Mouse (Mus musculus): ENCODE measurements around the gene Pbx1. TPM values are rescaled to one million over a fixed set of nuclear protein-coding genes. Genes with fewer than 3 reads are reported as not detected.
A peak's percentile ranks its signal among the peaks of the same experiment; 100 is the strongest.

Pbx1 gene
- polyA plus RNA-seq, 1 experiment from 2014 or later, result 114 TPM

DNA sequence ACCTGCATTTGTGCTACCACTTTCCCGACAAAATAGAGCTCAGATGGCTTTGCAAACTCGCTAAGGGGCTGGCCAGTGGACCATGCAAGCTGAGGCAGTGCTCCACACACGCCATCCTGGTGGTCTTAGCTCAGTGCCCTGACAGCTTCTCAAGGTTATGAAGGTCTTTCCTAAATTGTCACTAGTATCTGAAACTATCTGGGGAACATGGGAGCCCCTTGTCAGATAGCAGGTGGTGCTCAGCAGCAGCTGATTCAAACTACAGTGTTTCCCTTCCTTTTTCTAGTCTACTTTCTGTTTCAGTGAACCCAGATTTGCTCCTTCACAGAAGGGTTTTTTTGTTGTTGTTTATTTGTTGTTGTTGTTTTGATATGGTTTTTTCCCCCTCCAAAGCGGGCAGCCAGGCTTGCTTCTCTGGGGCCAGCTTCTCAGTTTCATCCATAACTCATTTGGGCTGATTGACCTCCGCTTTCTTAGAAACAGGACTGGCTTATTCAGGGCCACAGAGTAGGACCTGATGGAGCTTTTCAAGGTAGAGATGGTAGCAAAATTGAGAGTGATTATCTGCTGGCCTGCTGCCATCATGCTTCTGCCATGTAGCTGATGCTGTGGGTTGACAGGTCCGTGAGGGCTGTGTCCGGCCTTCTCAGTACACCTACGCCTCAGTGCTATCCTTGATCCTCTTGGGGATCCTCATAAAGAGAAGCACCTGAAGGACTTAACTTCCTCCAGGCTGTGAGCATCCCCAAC lies 141.7 kb downstream of the Pbx1 start:
- Histone ChIP-seq H3K27ac (replicated peaks; ENCODE audit: low read depth, low read length) (peak overlapping the region; percentile 81), H3K4me2 (ENCODE audit: low read length) (no peak overlapping the region), H3K9ac (replicated peaks; ENCODE audit: low read length) (no peak overlapping the region), H3K27me3 (ENCODE audit: control insufficient read depth, insufficient read depth, low read length) (no peaks in the 10 kb centered on the region), H3K4me1 (ENCODE audit: control insufficient read depth, insufficient read depth, low read length) (peaks cover 69% of the 10 kb centered on the region), H3K4me3 (replicated peaks; ENCODE audit: low read depth, low read length) (no peak overlapping the region), H3K36me3 (ENCODE audit: control insufficient read depth, insufficient read depth, low read length) (no peaks in the 10 kb centered on the region), H3K9me3 (ENCODE audit: control insufficient read depth, low read length) (no peaks in the 10 kb centered on the region)
- DNase-seq (no peak), ATAC-seq (ENCODE audit: low FRiP score, low TSS enrichment) (no peak)
- 64% methylated on average over 8 of the region's 8 CpGs for WGBS

DNA sequence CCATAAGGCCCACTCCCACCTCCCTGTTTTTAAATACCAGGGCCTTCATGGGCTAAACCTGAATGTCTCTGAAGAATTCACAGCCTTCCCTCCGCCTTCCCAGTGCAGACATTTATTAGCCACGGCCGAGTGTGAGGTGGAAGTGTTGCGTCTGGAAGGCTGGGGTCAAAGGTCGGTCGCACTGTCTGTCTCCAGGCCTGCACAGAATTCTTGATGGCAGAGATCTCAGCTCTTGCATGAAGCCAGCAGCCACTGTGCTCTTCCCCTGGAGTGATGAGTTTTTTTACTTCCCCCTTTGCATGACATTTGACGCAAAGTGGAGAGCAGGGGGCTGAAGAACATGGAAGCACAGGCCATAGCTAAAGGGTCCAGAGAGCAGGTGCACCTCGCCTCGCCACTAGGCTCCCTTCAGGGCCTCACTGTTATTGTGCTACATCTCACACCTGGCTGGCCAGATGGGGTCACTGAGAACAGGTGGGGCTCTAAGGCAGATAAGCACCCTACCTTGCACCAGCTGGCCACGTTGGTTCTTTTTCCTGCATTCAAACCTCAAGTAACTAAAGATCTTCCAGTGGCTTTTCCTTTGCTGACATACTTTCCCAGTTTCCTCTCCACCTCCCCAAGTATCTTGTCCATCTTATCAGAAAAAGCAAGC lies 143.1 kb downstream of the Pbx1 start:
- no peaks in the 10 kb centered on the region for H3K9me3 ChIP-seq (ENCODE audit: control insufficient read depth, low read length)
- peak overlapping the region; percentile 95 for H3K27ac ChIP-seq (replicated peaks; ENCODE audit: low read depth, low read length)
- H3K36me3 ChIP-seq (ENCODE audit: control insufficient read depth, insufficient read depth, low read length), result no peaks in the 10 kb centered on the region
- peak overlapping the region; percentile 45 for H3K9ac ChIP-seq (replicated peaks; ENCODE audit: low read length)
- H3K4me2 ChIP-seq (ENCODE audit: low read length), result no peak overlapping the region
- H3K4me1 ChIP-seq (ENCODE audit: control insufficient read depth, insufficient read depth, low read length), result peaks cover 82% of the 10 kb centered on the region
- H3K27me3 ChIP-seq (ENCODE audit: control insufficient read depth, insufficient read depth, low read length), result no peaks in the 10 kb centered on the region
- H3K4me3 ChIP-seq (replicated peaks; ENCODE audit: low read depth, low read length), result no peak overlapping the region
- no peak for ATAC-seq (ENCODE audit: low FRiP score, low TSS enrichment)
- 43% methylated on average over 10 of the region's 10 CpGs for WGBS
- DNase-seq, result peak; percentile 42

DNA sequence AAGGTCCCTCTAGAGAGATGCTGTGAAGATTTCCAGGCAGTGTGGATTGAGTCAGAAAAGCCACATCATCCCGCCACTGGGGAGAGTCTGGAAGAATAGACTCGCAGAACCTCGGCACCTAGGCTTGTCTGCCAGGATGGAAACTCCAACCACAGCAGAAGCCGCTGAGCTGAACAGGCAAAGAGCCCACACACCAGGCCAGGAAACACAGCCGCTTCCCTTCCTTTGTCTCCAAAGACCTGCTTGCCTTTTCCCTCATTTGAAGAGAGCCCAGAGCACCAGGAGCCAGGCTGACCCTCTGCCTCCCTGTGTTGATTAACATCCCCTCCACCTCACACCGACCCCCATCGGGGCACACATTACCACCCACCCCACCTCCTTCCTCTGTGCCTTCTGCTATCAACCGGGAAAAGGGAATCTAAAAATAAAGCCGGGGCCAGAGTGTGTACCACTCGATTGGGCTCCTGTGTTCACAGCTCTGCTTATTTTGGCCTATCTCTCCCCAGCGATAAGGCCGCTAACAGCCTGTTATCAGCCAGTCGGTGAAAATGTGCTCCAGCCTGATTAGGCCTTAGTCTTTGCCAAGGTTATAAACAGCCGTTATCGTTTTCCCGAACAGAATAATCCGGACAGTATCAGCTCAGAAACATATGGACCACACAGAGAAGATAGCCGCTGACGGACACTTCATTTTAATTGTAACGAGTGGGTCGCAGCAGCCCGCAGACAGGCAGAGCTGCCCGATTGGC lies 144.1 kb downstream of the Pbx1 start:
- no peaks in the 10 kb centered on the region for H3K9me3 ChIP-seq (ENCODE audit: control insufficient read depth, low read length)
- H3K27ac ChIP-seq (replicated peaks; ENCODE audit: low read depth, low read length), result peak overlapping the region; percentile 95
- H3K27me3 ChIP-seq (ENCODE audit: control insufficient read depth, insufficient read depth, low read length), result no peaks in the 10 kb centered on the region
- ATAC-seq (ENCODE audit: low FRiP score, low TSS enrichment), result peak; percentile 59
- H3K36me3 ChIP-seq (ENCODE audit: control insufficient read depth, insufficient read depth, low read length), result no peaks in the 10 kb centered on the region
- peak overlapping the region; percentile 33 for H3K4me2 ChIP-seq (ENCODE audit: low read length)
- H3K4me1 ChIP-seq (ENCODE audit: control insufficient read depth, insufficient read depth, low read length), result peaks cover 92% of the 10 kb centered on the region
- WGBS, result 7% methylated on average over 23 of the region's 23 CpGs
- H3K4me3 ChIP-seq (replicated peaks; ENCODE audit: low read depth, low read length), result no peak overlapping the region
- peak overlapping the region; percentile 45 for H3K9ac ChIP-seq (replicated peaks; ENCODE audit: low read length)
- DNase-seq, result peak; percentile 82

DNA sequence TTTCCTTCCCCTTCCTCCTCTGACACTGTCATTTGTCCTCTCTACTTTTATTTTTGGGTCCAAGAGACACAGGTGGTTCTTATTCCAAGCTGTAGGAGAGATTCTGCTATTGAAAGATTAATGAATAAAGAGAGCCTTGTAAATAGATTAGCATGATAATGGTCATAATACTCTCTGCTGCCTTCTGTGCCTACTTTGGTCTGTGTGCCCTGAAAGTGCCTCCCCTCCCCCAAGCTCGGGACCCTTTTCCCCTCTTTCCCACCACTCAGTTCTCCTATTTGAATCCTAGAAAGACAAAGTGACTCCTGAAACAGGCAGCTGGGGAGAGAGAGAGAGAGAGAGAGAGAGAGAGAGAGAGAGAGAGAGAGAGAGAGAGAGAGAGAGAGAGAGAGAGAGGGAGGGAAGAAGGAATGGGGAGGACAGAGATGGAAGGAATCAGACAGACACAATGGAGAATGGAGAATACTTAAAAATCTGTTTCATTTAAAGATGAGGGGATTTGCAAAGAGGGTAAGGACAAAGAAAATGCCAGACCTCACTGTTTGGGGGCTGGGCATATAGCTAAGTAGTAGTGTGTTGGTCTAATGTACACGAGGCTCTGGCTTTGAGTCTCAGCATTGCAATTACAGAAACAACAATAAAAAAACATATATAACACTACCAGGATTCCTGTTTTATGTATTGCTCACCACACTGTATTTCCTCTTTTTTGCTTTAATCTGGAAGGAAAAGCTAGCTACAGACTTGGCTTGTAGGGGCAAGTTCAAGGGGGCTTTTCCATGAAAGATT lies 145.0 kb downstream of the Pbx1 start:
- H3K27me3 ChIP-seq (ENCODE audit: control insufficient read depth, insufficient read depth, low read length), result no peaks in the 10 kb centered on the region
- no peaks in the 10 kb centered on the region for H3K36me3 ChIP-seq (ENCODE audit: control insufficient read depth, insufficient read depth, low read length)
- H3K9me3 ChIP-seq (ENCODE audit: control insufficient read depth, low read length), result no peaks in the 10 kb centered on the region
- 0% methylated on average over 2 of the region's 2 CpGs for WGBS
- H3K4me3 ChIP-seq (replicated peaks; ENCODE audit: low read depth, low read length), result no peak overlapping the region
- H3K9ac ChIP-seq (replicated peaks; ENCODE audit: low read length), result peak overlapping the region; percentile 45; the same call in 1 of the 2 replicates
- H3K4me2 ChIP-seq (ENCODE audit: low read length), result peak overlapping the region; percentile 33
- DNase-seq (peak; percentile 61), ATAC-seq (ENCODE audit: low FRiP score, low TSS enrichment) (no peak)
- H3K27ac ChIP-seq (replicated peaks; ENCODE audit: low read depth, low read length), result peak overlapping the region; percentile 95
- H3K4me1 ChIP-seq (ENCODE audit: control insufficient read depth, insufficient read depth, low read length), result peaks cover 90% of the 10 kb centered on the region

DNA sequence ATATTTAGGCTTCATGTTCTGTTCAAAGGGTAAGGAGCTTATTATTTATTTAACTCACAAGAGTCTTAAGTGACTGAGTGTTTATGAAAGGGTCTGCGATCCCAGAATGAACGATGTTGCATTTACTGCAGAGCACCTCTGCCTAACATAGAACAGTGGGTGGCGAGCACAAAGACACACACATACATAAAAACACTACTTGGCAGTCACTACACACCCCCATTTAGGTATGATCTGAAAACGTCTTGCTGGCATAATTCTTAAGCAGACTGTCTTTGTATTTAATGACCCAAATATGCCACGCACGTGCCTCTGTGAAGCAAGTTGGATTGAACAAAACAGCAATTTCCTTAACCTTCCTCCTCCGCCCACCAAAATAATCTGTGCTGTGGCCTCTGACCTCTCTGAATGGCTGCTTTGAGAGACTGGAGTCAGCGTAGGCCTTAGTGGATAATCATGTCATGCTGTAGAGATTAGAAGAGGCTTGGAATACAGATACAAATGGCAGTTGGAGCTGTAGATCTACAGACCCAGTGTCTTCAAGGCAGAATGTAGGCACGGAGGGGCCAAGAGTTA lies 147.4 kb downstream of the Pbx1 start:
- DNase-seq, result peak; percentile 39
- Histone ChIP-seq H3K27ac (replicated peaks; ENCODE audit: low read depth, low read length) (peak overlapping the region; percentile 68), H3K4me1 (ENCODE audit: control insufficient read depth, insufficient read depth, low read length) (peaks cover 71% of the 10 kb centered on the region), H3K9ac (replicated peaks; ENCODE audit: low read length) (no peak overlapping the region), H3K36me3 (ENCODE audit: control insufficient read depth, insufficient read depth, low read length) (no peaks in the 10 kb centered on the region), H3K27me3 (ENCODE audit: control insufficient read depth, insufficient read depth, low read length) (no peaks in the 10 kb centered on the region), H3K4me2 (ENCODE audit: low read length) (no peak overlapping the region), H3K9me3 (ENCODE audit: control insufficient read depth, low read length) (no peaks in the 10 kb centered on the region), H3K4me3 (replicated peaks; ENCODE audit: low read depth, low read length) (no peak overlapping the region)
- WGBS, result 21% methylated on average over 9 of the region's 9 CpGs
- no peak for ATAC-seq (ENCODE audit: low FRiP score, low TSS enrichment)

DNA sequence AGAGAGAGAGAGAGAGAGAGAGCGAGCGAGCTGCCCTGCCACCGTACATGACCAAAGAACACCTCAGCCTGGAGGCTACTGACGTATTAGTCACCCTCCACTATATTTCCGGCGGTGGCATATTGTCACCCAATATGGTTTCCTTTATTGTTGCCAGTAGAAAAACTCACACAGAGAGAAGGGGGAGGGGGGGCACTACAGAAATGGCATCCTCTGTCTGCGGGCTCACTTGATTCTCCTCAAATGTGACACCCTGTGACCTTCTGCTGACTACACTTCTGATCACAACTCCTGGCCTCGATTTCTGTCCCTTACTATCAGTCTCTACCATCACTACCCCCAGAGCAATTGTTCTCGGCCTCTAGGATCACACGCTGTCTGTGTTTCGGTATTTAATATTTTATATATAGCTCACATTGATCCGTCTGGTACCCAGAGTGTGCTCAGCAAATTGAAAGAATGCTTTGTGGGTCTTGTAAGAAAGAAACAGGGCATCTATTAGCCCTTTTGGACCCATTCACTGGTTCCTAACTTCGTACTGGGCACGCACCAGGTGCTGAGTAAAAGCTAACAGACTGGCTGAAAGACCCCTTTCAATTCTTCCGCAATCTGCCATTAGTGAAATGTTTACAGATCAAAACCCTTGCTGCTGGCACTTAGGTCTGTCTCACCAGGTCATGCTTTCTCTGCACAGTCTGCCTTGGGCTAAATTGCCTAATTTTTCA lies 148.1 kb downstream of the Pbx1 start:
- Histone ChIP-seq H3K9me3 (ENCODE audit: control insufficient read depth, low read length) (no peaks in the 10 kb centered on the region), H3K4me3 (replicated peaks; ENCODE audit: low read depth, low read length) (no peak overlapping the region), H3K9ac (replicated peaks; ENCODE audit: low read length) (no peak overlapping the region), H3K27me3 (ENCODE audit: control insufficient read depth, insufficient read depth, low read length) (no peaks in the 10 kb centered on the region), H3K4me1 (ENCODE audit: control insufficient read depth, insufficient read depth, low read length) (peaks cover 65% of the 10 kb centered on the region), H3K4me2 (ENCODE audit: low read length) (no peak overlapping the region), H3K27ac (replicated peaks; ENCODE audit: low read depth, low read length) (peak overlapping the region; percentile 68), H3K36me3 (ENCODE audit: control insufficient read depth, insufficient read depth, low read length) (no peaks in the 10 kb centered on the region)
- WGBS, result 40% methylated on average over 15 of the region's 15 CpGs
- ATAC-seq (ENCODE audit: low FRiP score, low TSS enrichment) (no peak), DNase-seq (peak; percentile 38)

DNA sequence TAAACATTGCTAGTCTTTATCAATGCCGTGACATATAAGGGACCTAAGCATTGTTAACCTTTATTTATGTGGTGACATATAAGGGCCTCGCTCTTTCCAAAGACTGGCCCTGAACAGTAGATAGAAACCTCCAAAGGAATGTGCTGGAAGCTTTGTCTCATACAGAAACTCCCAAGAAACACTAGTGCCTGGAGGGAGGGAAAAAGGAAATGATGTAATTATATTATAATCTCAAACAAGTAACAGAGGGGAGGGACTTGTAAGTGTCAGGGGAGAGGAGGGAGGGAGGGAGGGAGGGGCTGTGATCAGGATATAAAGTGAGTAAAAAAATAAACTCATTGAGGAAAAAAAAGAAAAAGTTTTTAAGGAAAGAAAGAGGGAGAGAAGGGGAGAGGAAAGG lies 148.6 kb downstream of the Pbx1 start:
- Histone ChIP-seq H3K36me3 (ENCODE audit: control insufficient read depth, insufficient read depth, low read length) (no peaks in the 10 kb centered on the region), H3K27ac (replicated peaks; ENCODE audit: low read depth, low read length) (peak overlapping the region; percentile 68; the same call in 1 of the 2 replicates), H3K9ac (replicated peaks; ENCODE audit: low read length) (no peak overlapping the region), H3K9me3 (ENCODE audit: control insufficient read depth, low read length) (no peaks in the 10 kb centered on the region), H3K4me3 (replicated peaks; ENCODE audit: low read depth, low read length) (no peak overlapping the region), H3K4me2 (ENCODE audit: low read length) (no peak overlapping the region), H3K4me1 (ENCODE audit: control insufficient read depth, insufficient read depth, low read length) (peaks cover 59% of the 10 kb centered on the region), H3K27me3 (ENCODE audit: control insufficient read depth, insufficient read depth, low read length) (no peaks in the 10 kb centered on the region)
- DNase-seq (no peak), ATAC-seq (ENCODE audit: low FRiP score, low TSS enrichment) (no peak)
- 88% methylated on average over 2 of the region's 2 CpGs for WGBS

Data from midbrain, embryonic 14.5 days (tissue).